Mouse (Mus musculus): ENCODE measurements at regions not wholly inside any gene's neighbourhood (a gene's known extent, or its start where the extent isn't known, plus 50 kb on each side); places are given as distances from the start of the nearest gene placed in this dataset.

GRCm38 (mm10) chr1:105431803-105432202 lies 75.3 kb upstream of the Rnf152 start:
- Histone ChIP-seq H3K9ac (ENCODE audit: low read depth, low read length) (no peak overlapping the region), H3K27me3 (replicated peaks; ENCODE audit: control insufficient read depth, insufficient read depth, low read length) (no peaks in the 10 kb centered on the region), H3K27ac (ENCODE audit: low read length) (no peak overlapping the region), H3K4me1 (ENCODE audit: control insufficient read depth, insufficient read depth, low read length) (0 out of 2 replicates have a peak, but pooled peaks cover 3% of the 10 kb centered on the region), H3K4me3 (ENCODE audit: low read length) (no peak overlapping the region), H3K36me3 (ENCODE audit: control insufficient read depth, insufficient read depth, low read length) (no peaks in the 10 kb centered on the region), H3K9me3 (ENCODE audit: control insufficient read depth, low read length) (no peaks in the 10 kb centered on the region), H3K4me2 (ENCODE audit: low read depth, low read length) (no peak overlapping the region)
- WGBS = 74% methylated on average over 2 of the region's 2 CpGs
- no peak for ATAC-seq

- Histone ChIP-seq H3K9ac (ENCODE audit: low read depth, low read length) (no peak overlapping the region), H3K27me3 (replicated peaks; ENCODE audit: control insufficient read depth, insufficient read depth, low read length) (no peaks in the 10 kb centered on the region), H3K4me1 (ENCODE audit: control insufficient read depth, insufficient read depth, low read length) (0 out of 2 replicates have a peak, but pooled peaks cover 3% of the 10 kb centered on the region), H3K9me3 (ENCODE audit: control insufficient read depth, low read length) (no peaks in the 10 kb centered on the region), H3K36me3 (ENCODE audit: control insufficient read depth, insufficient read depth, low read length) (no peaks in the 10 kb centered on the region), H3K27ac (ENCODE audit: low read length) (no peak overlapping the region), H3K4me3 (ENCODE audit: low read length) (no peak overlapping the region), H3K4me2 (ENCODE audit: low read depth, low read length) (no peak overlapping the region)
- WGBS = 87% methylated on average over 4 of the region's 4 CpGs
- ATAC-seq = no peak
These were observed 74.2 kb upstream of the Rnf152 start for GRCm38 (mm10) chr1:105430712-105431111.

- WGBS = 62% methylated on average over 1 of the region's 1 CpGs
These were observed 71.7 kb upstream of the Rnf152 start for GRCm38 (mm10) chr1:105428165-105428564.

GRCm38 (mm10) chr1:105426086-105426485 lies 69.6 kb upstream of the Rnf152 start:
- Histone ChIP-seq H3K4me3 (ENCODE audit: low read length) (no peak overlapping the region), H3K36me3 (ENCODE audit: control insufficient read depth, insufficient read depth, low read length) (no peaks in the 10 kb centered on the region), H3K27me3 (replicated peaks; ENCODE audit: control insufficient read depth, insufficient read depth, low read length) (no peaks in the 10 kb centered on the region), H3K9me3 (ENCODE audit: control insufficient read depth, low read length) (no peaks in the 10 kb centered on the region), H3K9ac (ENCODE audit: low read depth, low read length) (no peak overlapping the region), H3K27ac (ENCODE audit: low read length) (no peak overlapping the region), H3K4me1 (ENCODE audit: control insufficient read depth, insufficient read depth, low read length) (no peaks in the 10 kb centered on the region), H3K4me2 (ENCODE audit: low read depth, low read length) (no peak overlapping the region)
- ATAC-seq = no peak
- 62% methylated on average over 4 of the region's 4 CpGs for WGBS

More at GRCm38 (mm10) chr1:105428165-105428564, 71.7 kb upstream of the Rnf152 start:
- Histone ChIP-seq H3K9ac (ENCODE audit: low read depth, low read length) (no peak overlapping the region), H3K4me1 (ENCODE audit: control insufficient read depth, insufficient read depth, low read length) (no peaks in the 10 kb centered on the region), H3K36me3 (ENCODE audit: control insufficient read depth, insufficient read depth, low read length) (no peaks in the 10 kb centered on the region), H3K27me3 (replicated peaks; ENCODE audit: control insufficient read depth, insufficient read depth, low read length) (no peaks in the 10 kb centered on the region), H3K4me2 (ENCODE audit: low read depth, low read length) (no peak overlapping the region), H3K27ac (ENCODE audit: low read length) (no peak overlapping the region), H3K4me3 (ENCODE audit: low read length) (no peak overlapping the region), H3K9me3 (ENCODE audit: control insufficient read depth, low read length) (no peaks in the 10 kb centered on the region)
- ATAC-seq = no peak; the same call in 1 of the 2 replicates

GRCm38 (mm10) chr1:105423380-105423779 lies 66.9 kb upstream of the Rnf152 start:
- no peak for ATAC-seq
- Histone ChIP-seq H3K27ac (ENCODE audit: low read length) (no peak overlapping the region), H3K4me3 (ENCODE audit: low read length) (no peak overlapping the region), H3K4me2 (ENCODE audit: low read depth, low read length) (no peak overlapping the region), H3K27me3 (replicated peaks; ENCODE audit: control insufficient read depth, insufficient read depth, low read length) (no peaks in the 10 kb centered on the region), H3K9ac (ENCODE audit: low read depth, low read length) (no peak overlapping the region), H3K36me3 (ENCODE audit: control insufficient read depth, insufficient read depth, low read length) (no peaks in the 10 kb centered on the region), H3K4me1 (ENCODE audit: control insufficient read depth, insufficient read depth, low read length) (no peaks in the 10 kb centered on the region), H3K9me3 (ENCODE audit: control insufficient read depth, low read length) (no peaks in the 10 kb centered on the region)
- WGBS = 19% methylated on average over 2 of the region's 2 CpGs

GRCm38 (mm10) chr1:105422945-105423344 lies 66.4 kb upstream of the Rnf152 start:
- no peaks in the 10 kb centered on the region for H3K9me3 ChIP-seq (ENCODE audit: control insufficient read depth, low read length)
- no peak overlapping the region for H3K9ac ChIP-seq (ENCODE audit: low read depth, low read length)
- no peaks in the 10 kb centered on the region for H3K27me3 ChIP-seq (replicated peaks; ENCODE audit: control insufficient read depth, insufficient read depth, low read length)
- ATAC-seq = no peak
- H3K4me3 ChIP-seq (ENCODE audit: low read length) = no peak overlapping the region
- H3K36me3 ChIP-seq (ENCODE audit: control insufficient read depth, insufficient read depth, low read length) = no peaks in the 10 kb centered on the region
- no peak overlapping the region for H3K4me2 ChIP-seq (ENCODE audit: low read depth, low read length)
- no peak overlapping the region for H3K27ac ChIP-seq (ENCODE audit: low read length)
- 93% methylated on average over 6 of the region's 6 CpGs for WGBS
- no peaks in the 10 kb centered on the region for H3K4me1 ChIP-seq (ENCODE audit: control insufficient read depth, insufficient read depth, low read length)

GRCm38 (mm10) chr1:105420374-105421046 lies 64.0 kb upstream of the Rnf152 start:
- Histone ChIP-seq H3K27ac (ENCODE audit: low read length) (no peak overlapping the region), H3K27me3 (replicated peaks; ENCODE audit: control insufficient read depth, insufficient read depth, low read length) (no peaks in the 10 kb centered on the region), H3K4me2 (ENCODE audit: low read depth, low read length) (no peak overlapping the region), H3K4me3 (ENCODE audit: low read length) (no peak overlapping the region), H3K9me3 (ENCODE audit: control insufficient read depth, low read length) (no peaks in the 10 kb centered on the region), H3K9ac (ENCODE audit: low read depth, low read length) (no peak overlapping the region), H3K36me3 (ENCODE audit: control insufficient read depth, insufficient read depth, low read length) (no peaks in the 10 kb centered on the region), H3K4me1 (ENCODE audit: control insufficient read depth, insufficient read depth, low read length) (no peaks in the 10 kb centered on the region)
- no peak for ATAC-seq
- WGBS = 71% methylated on average over 5 of the region's 5 CpGs
